Mouse (Mus musculus) heart, adult 10 weeks (tissue): ENCODE data around the gene Macf1. TPM values are rescaled to one million over a fixed set of nuclear protein-coding genes. Genes with fewer than 3 reads are reported as not detected.

Experiments
- polyA plus RNA-seq: library from polyadenylated mRNA; stranded (reverse); fragments of 350-450 nt; fragmentation: Illumina TruSeq; extraction: RNeasy Lipid Tissue Mini Kit (QIAGEN cat#74804); gene quantifications from one replicate; pipeline ENCODE4 v1.2.3, GENCODE M21; 2014; ENCODE audit warnings: low read depth, low replicate concordance

The Macf1 gene
- polyA plus RNA-seq: 174 TPM

GRCm38 (mm10) chr4:123684260-123684659, at the start of gene Macf1:
Gene Macf1, minus strand, starts transcription at chr4:123684360.

GRCm38 (mm10) chr4:123717574-123718433, 33.6 kb upstream of the Macf1 start, which contains the start of gene Ndufs5:
Gene Ndufs5, minus strand, starts transcription at chr4:123718202.

GRCm38 (mm10) chr4:123342642-123343470, 341.3 kb downstream of the Macf1 start, which contains the start of gene Bmp8a:
Gene Bmp8a, minus strand, starts transcription at chr4:123343252.

GRCm38 (mm10) chr4:123323534-123323933, 360.6 kb downstream of the Macf1 start, which contains the start of gene Oxct2a:
Gene Oxct2a, minus strand, starts transcription at chr4:123323634.

Other genes starting within 250 kb of the Macf1 start
- 764 TPM for gene Ndufs5, start 33.8 kb upstream of the Macf1 start, polyA plus RNA-seq
- gene Akirin1, start 66.0 kb upstream of the Macf1 start, polyA plus RNA-seq: 25.6 TPM
- not detected for gene Rhbdl2, start 103.5 kb upstream of the Macf1 start, polyA plus RNA-seq
- gene 4933427I04Rik, start 175.3 kb upstream of the Macf1 start, polyA plus RNA-seq: not detected
- gene Mycbp, start 220.5 kb upstream of the Macf1 start, polyA plus RNA-seq: 15.9 TPM
- gene Rragc, start 233.1 kb upstream of the Macf1 start, polyA plus RNA-seq: 43.5 TPM
- gene 4930535I16Rik, start 233.7 kb upstream of the Macf1 start, polyA plus RNA-seq: not detected